9 mouse cellular contexts compared by ENCODE assay signal in genomic region chr7:130265319-130266165, GRCm38 (mm10).
A peak's percentile ranks its signal among the peaks of the same experiment; 100 is the strongest.
DNase-seq lines count a peak whose midpoint lies in the region; ATAC-seq and TF ChIP-seq lines count a peak whose summit lies in the region.
"Had no signal": no experiment of that assay in that cellular context is flagged by ENCODE, and none has a peak within 500 bp of the region (broad histone marks: within the 10 kb centered on the region; RNA-seq: fewer than 3 reads in every experiment).

No protein-coding gene starts in this region.

- peak; percentile 72 for ATAC-seq in lung, embryonic 14.5 days (ENCODE audit: insufficient read depth)

- intact Hi-C loops in gastrocnemius, adult 2 months (cut with DNase I): no loop called here

- H3K9me3 ChIP-seq in lung, embryonic 14.5 days (ENCODE audit: low read depth, low read length): no peaks in the 10 kb centered on the region

- peaks cover 12% of the 10 kb centered on the region; the same call in 1 of the 2 replicates for H3K4me1 ChIP-seq in lung, embryonic 14.5 days (ENCODE audit: insufficient read depth)

- no peak for TF ChIP-seq CTCF in gastrocnemius, adult 2 months (IDR thresholded peaks at IDR 0.05)
- TF ChIP-seq CTCF in layer of hippocampus, adult 2 months (conservative IDR thresholded peaks at IDR 0.05): no peak
- TF ChIP-seq CTCF in lung, embryonic 14.5 days (IDR thresholded peaks at IDR 0.05; ENCODE audit: low read depth): no peak

- H3K36me3 ChIP-seq in lung, embryonic 14.5 days (ENCODE audit: insufficient read depth): peaks cover 23% of the 10 kb centered on the region
- H3K36me3 ChIP-seq: G1E had no signal

- H3K9ac ChIP-seq in lung, embryonic 14.5 days: peak overlapping the region; percentile 90

- DNase-seq in gastrocnemius, adult 2 months: peak; percentile 27
- DNase-seq in gastrocnemius, postnatal 25 days: no peak
- DNase-seq in brain, adult 2 months (ENCODE audit: low read depth, low spot score): peak; percentile 59
- DNase-seq in heart, adult 8-10 months (ENCODE audit: low spot score): peak; percentile 3
- DNase-seq in layer of hippocampus, adult 2 months (ENCODE audit: low spot score in 2 of 2): peak; percentile 46 to 50
- DNase-seq in lung, embryonic 14.5 days: no peak
- peak; percentile 51 for DNase-seq in right cerebral cortex, postnatal 14 days
- no peak for DNase-seq in thymus, postnatal 10 days (ENCODE audit: low spot score in 2 of 2)

- H3K4me3 ChIP-seq in gastrocnemius, adult 2 months: peak overlapping the region; percentile 76
- H3K4me3 ChIP-seq in layer of hippocampus, adult 2 months: peak overlapping the region; percentile 74
- peak overlapping the region; percentile 83 for H3K4me3 ChIP-seq in lung, embryonic 14.5 days (ENCODE audit: low read depth, low read length)

- H3K27ac ChIP-seq in gastrocnemius, adult 2 months: peak overlapping the region; percentile 46
- peak overlapping the region; percentile 87 for H3K27ac ChIP-seq in layer of hippocampus, adult 2 months
- H3K27ac ChIP-seq in lung, embryonic 14.5 days (ENCODE audit: low read depth): peak overlapping the region; percentile 94

- H3K4me2 ChIP-seq in lung, embryonic 14.5 days: peak overlapping the region; percentile 86

- no peaks in the 10 kb centered on the region for H3K27me3 ChIP-seq in lung, embryonic 14.5 days (ENCODE audit: insufficient read depth, low read length)

- under 1% methylated on average over 54 of the region's 58 CpGs for WGBS in lung, embryonic 14.5 days

Comparison
In these comparisons a context has a peak if more than half of its experiments do, and no peak if none do; other contexts are left out.
1. DNase-seq: peak in gastrocnemius, adult 2 months (single experiment), brain, adult 2 months (single experiment), heart, adult 8-10 months (single experiment), layer of hippocampus, adult 2 months (2 of 2) and right cerebral cortex, postnatal 14 days (single experiment); none in gastrocnemius, postnatal 25 days (single experiment), lung, embryonic 14.5 days (single experiment) and thymus, postnatal 10 days (0 of 2).
2. Peak in every context shown above with its lines, with median percentiles within 50 percentile points of each other: H3K27ac ChIP-seq and H3K4me3 ChIP-seq.